8 mouse cellular contexts compared by ENCODE assay signal in genomic region chr7:79271861-79272788, GRCm38 (mm10). TPM values are rescaled to one million over a fixed set of nuclear protein-coding genes. Genes with fewer than 3 reads are reported as not detected.
A peak's percentile ranks its signal among the peaks of the same experiment; 100 is the strongest.
DNase-seq lines count a peak whose midpoint lies in the region; ATAC-seq lines count a peak whose summit lies in the region.

No protein-coding gene starts in this region.

- no peaks in the 10 kb centered on the region for H3K27me3 ChIP-seq in forebrain, embryonic 14.5 days (replicated peaks; ENCODE audit: control insufficient read depth, insufficient read depth, low read length)
- H3K27me3 ChIP-seq in limb, embryonic 15.5 days, result no peaks in the 10 kb centered on the region
- H3K27me3 ChIP-seq in stomach, embryonic 15.5 days (replicated peaks), result no peaks in the 10 kb centered on the region

- peaks cover 35% of the 10 kb centered on the region for H3K4me1 ChIP-seq in forebrain, embryonic 14.5 days (ENCODE audit: control insufficient read depth, insufficient read depth, low read length)
- H3K4me1 ChIP-seq in limb, embryonic 15.5 days, result peaks cover 27% of the 10 kb centered on the region
- H3K4me1 ChIP-seq in stomach, embryonic 15.5 days, result peaks cover 34% of the 10 kb centered on the region

- H3K4me2 ChIP-seq in forebrain, embryonic 14.5 days (ENCODE audit: low read length), result peak overlapping the region; percentile 63
- H3K4me2 ChIP-seq in limb, embryonic 15.5 days, result peak overlapping the region; percentile 81
- H3K4me2 ChIP-seq in stomach, embryonic 15.5 days, result peak overlapping the region; percentile 59

- 83% methylated on average over 16 of the region's 16 CpGs for WGBS in forebrain, embryonic 14.5 days
- 76% methylated on average over 16 of the region's 16 CpGs for WGBS in limb, embryonic 15.5 days
- WGBS in stomach, embryonic 15.5 days, result 76% methylated on average over 16 of the region's 16 CpGs

- no peaks in the 10 kb centered on the region for H3K9me3 ChIP-seq in forebrain, embryonic 14.5 days (replicated peaks; ENCODE audit: control insufficient read depth, low read length)
- H3K9me3 ChIP-seq in limb, embryonic 15.5 days, result no peaks in the 10 kb centered on the region
- no peaks in the 10 kb centered on the region for H3K9me3 ChIP-seq in stomach, embryonic 15.5 days

- H3K27ac ChIP-seq in forebrain, embryonic 14.5 days (ENCODE audit: low read depth, low read length), result 0 out of 2 replicates have a peak overlapping the region, but pooled peaks have one; percentile 6
- no peak overlapping the region for H3K27ac ChIP-seq in limb, embryonic 15.5 days
- peak overlapping the region; percentile 31; the same call in 1 of the 2 replicates for H3K27ac ChIP-seq in stomach, embryonic 15.5 days

- DNase-seq in cerebellum, adult 9-11 months, result peak; percentile 32
- DNase-seq in cerebellum, adult 11 months, result no peak
- no peak for DNase-seq in forebrain, embryonic 14.5 days (ENCODE audit: low spot score)
- DNase-seq in thymus, postnatal 4 days, result no peak
- DNase-seq in left cerebral cortex, adult 8-10 months (ENCODE audit: low spot score in 2 of 2), result no peak

- peak overlapping the region; percentile 76 for H3K4me3 ChIP-seq in forebrain, embryonic 14.5 days (ENCODE audit: low read depth, low read length)
- peak overlapping the region; percentile 87 for H3K4me3 ChIP-seq in limb, embryonic 15.5 days
- peak overlapping the region; percentile 34 for H3K4me3 ChIP-seq in stomach, embryonic 15.5 days (replicated peaks)

- ATAC-seq in CD4-positive, CD25-positive, alpha-beta regulatory T cell, adult 4 months, result peak; percentile 31
- no peak; the same call in 1 of the 2 replicates for ATAC-seq in forebrain, embryonic 14.5 days
- no peak for ATAC-seq in limb, embryonic 15.5 days (ENCODE audit: insufficient number of reproducible peaks, low FRiP score, low TSS enrichment, low read depth)
- ATAC-seq in stomach, embryonic 15.5 days (ENCODE audit: insufficient read depth, low FRiP score, low read depth), result peak; percentile 2; the same call in 1 of the 2 replicates

- H3K36me3 ChIP-seq in forebrain, embryonic 14.5 days (ENCODE audit: control insufficient read depth, insufficient read depth, low read length), result no peaks in the 10 kb centered on the region
- H3K36me3 ChIP-seq in limb, embryonic 15.5 days, result no peaks in the 10 kb centered on the region
- H3K36me3 ChIP-seq in stomach, embryonic 15.5 days, result no peaks in the 10 kb centered on the region

- H3K9ac ChIP-seq in forebrain, embryonic 14.5 days (ENCODE audit: low read length), result peak overlapping the region; percentile 38; the same call in 1 of the 2 replicates
- no peak overlapping the region for H3K9ac ChIP-seq in limb, embryonic 15.5 days
- H3K9ac ChIP-seq in stomach, embryonic 15.5 days, result no peak overlapping the region

RNA-seq across cellular contexts. Expression of gene Abhd2, which starts 0.9 kb away (rescaled TPM):
- polyA plus RNA-seq in CD4-positive, CD25-positive, alpha-beta regulatory T cell, adult 4 months (2017; shearing (Covaris generic)), result 10 to 100 TPM; 14.8 to 25.8 TPM
- polyA plus RNA-seq in forebrain, embryonic 14.5 days (2014; fragmentation: Nextera tagmentation; extraction: Ambion mirVana), result 22.3 and 23.5 TPM in 2 replicates
- 9.5 and 9.6 TPM in 2 replicates for polyA plus RNA-seq in limb, embryonic 15.5 days (2015; fragmentation: Nextera tagmentation; extraction: Ambion mirVana)
- 12.0 and 13.2 TPM in 2 replicates for polyA plus RNA-seq in stomach, embryonic 15.5 days (2015; fragmentation: Nextera tagmentation; extraction: Ambion mirVana)
- 100 to 1,000 TPM; 106 to 135 (median 117) TPM for total RNA-seq in left cerebral cortex, adult 8-10 months (2022)

Comparison
In these comparisons a context has a peak if more than half of its experiments do, and no peak if none do; other contexts are left out.
1. ATAC-seq: peak in CD4-positive, CD25-positive, alpha-beta regulatory T cell, adult 4 months (single experiment) and stomach, embryonic 15.5 days (single experiment); none in forebrain, embryonic 14.5 days (single experiment) and limb, embryonic 15.5 days (single experiment).
2. H3K4me3 ChIP-seq: peak in every context shown above with its lines; median percentile 87 in limb, embryonic 15.5 days; 76 in forebrain, embryonic 14.5 days; 34 in stomach, embryonic 15.5 days.
3. Peak in every context shown above with its lines, with median percentiles within 50 percentile points of each other: H3K4me2 ChIP-seq.